Mouse (Mus musculus): ENCODE measurements at regions not wholly inside any gene's neighbourhood (a gene's known extent, or its start where the extent isn't known, plus 50 kb on each side); places are given as distances from the start of the nearest gene placed in this dataset.

DNA sequence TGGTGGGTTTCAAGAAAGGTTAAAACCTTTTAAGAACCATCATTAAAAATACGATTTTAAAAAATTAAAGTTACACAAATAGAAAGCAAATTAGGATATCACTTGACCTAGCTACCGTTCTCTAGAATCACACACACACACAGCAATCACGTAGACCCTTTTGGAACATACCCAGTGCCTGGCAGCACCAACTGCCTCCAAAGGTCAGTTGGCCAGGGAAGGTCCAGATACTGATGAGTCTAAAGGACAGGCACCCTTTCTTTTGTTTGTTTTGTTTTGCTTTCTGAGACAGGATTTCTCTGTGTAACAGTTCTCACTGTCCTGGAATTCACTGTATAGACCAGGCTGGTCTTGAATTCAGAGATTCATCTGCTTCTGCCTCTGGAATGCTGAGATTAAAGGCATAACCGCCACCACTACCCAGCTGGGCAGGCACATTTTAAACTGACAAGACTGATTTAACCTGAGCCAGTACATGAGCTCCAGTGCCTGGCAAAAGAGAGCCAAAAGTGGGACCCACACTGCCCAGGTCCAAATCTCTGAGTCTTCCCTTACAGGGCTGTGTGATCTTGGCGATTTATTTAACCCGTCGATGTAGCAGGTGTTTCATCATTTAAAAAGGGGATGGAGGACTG lies 353.0 kb downstream of the Pmp22 start:
- no peak for DNase-seq (ENCODE audit: low read depth, low spot score)

DNA sequence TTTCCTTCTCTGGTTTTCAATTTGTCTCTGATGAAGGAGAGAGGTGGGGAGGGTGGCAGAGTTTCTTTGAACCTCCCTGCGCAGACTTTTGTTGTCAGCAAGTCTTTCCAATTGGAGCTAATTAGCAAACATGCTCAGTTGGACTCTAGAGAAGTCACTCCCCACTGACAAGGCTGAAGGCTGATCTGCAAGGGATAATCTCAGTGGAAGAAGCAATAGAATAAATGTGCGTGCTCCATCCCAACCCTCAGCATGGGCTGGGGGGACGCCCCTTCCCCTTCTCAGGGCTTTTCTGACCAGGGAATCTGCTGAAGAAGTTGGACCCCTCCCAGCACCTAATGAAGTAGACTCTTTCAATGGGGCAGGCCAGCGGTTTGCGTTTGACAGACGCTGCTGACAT lies 353.8 kb downstream of the Pmp22 start:
- DNase-seq (ENCODE audit: low read depth, low spot score): no peak

- no peak for DNase-seq (ENCODE audit: low read depth, low spot score)
These were observed 358.4 kb downstream of the Pmp22 start for GRCm38 (mm10) chr11:63487203-63487602.

DNA sequence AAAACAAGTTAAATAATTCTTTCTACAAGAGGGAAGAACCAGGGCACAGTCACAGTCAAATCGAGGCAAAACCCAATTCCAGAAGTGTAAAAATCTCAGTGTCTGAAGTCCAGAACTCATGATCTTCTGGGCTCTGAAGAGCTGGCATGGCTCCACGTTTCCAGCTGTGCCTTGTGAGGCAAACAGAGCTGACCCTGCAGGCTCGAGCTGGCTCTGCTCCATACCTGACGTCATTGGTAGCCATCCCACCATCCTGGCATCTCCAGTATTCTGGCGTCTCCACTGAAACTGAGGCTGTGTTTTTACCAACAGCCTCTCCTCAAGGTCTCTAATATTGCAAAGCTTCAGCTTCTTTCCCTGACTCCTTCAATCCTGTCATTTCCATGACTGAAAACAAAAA lies 373.4 kb downstream of the Pmp22 start:
- no peak for DNase-seq (ENCODE audit: low read depth, low spot score)

DNA sequence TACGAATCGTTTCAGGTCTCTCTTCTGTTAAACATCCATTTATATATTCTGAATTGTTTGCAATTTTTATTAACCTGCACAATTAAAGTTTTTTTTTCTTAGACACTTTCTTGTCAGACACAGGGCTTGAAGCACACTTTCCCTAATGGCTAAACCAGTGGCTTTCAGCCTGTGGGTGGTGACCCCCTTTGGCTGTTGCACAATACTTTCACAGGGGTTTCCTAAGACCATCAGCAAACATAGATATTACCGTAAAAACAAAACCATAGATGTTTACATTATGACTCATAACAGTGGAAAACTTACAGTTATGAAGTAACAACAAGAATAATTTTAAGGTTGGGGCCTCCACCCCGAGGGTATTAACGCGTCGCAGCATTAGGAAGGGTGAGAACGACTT lies 378.6 kb downstream of the Pmp22 start:
- DNase-seq (ENCODE audit: low read depth, low spot score): no peak

- no peak for DNase-seq (ENCODE audit: low read depth, low spot score)
These were observed 379.9 kb downstream of the Pmp22 start for GRCm38 (mm10) chr11:63508727-63509126.

DNA sequence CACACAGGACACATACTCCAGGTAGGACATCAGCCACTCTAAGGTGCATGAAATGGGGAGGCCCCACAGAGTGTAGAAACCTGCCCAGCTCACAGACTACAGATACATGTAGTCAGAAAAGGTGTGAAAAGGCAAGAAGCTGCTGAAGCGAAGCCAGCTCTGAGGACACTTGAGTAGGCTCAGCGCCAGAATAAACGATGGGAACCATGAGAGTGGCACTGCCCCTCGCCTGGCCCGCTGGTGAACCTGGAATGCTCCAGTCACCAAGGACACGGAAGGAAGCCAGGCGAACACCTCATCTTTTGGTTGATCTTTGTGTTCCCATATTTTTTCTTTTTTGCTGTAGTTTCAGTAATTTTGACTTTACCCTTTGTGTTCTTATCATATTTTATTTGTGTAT lies 381.8 kb downstream of the Pmp22 start:
- no peak for DNase-seq (ENCODE audit: low read depth, low spot score)

- no peak for DNase-seq (ENCODE audit: low read depth, low spot score)
These were observed 385.8 kb downstream of the Pmp22 start for GRCm38 (mm10) chr11:63514615-63515014.

- no peak for DNase-seq (ENCODE audit: low read depth, low spot score)
These were observed 390.1 kb downstream of the Pmp22 start for GRCm38 (mm10) chr11:63518847-63519246.

GRCm38 (mm10) chr11:63524254-63524653 lies 395.5 kb downstream of the Pmp22 start:
- no peak for DNase-seq (ENCODE audit: low read depth, low spot score)

- DNase-seq (ENCODE audit: low read depth, low spot score): no peak
These were observed 396.6 kb downstream of the Pmp22 start for GRCm38 (mm10) chr11:63525431-63525830.

DNA sequence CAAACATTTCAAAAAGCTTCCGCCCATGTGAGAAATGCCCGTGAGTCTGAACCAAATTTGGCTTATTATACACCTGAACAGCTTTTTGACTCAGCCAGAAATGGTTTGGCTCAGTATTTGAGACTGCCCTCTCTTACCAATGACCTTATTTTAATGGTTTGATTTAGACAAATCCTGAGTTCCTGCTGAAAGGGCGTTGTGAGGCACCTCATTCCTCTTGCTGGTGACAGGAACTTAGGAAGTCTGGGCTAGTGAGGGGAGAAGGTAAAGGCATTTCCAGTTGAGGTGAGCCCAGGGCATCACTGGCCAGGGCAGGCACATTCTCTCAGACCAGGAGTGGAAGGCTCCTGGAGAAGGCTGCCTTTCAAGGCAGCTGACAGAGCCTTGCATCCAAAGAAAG lies 396.1 kb downstream of the Hs3st3b1 start:
- no peak for DNase-seq (ENCODE audit: low read depth, low spot score)

GRCm38 (mm10) chr11:63532752-63533151 lies 389.3 kb downstream of the Hs3st3b1 start:
- DNase-seq (ENCODE audit: low read depth, low spot score): no peak

- no peak for DNase-seq (ENCODE audit: low read depth, low spot score)
These were observed 388.4 kb downstream of the Hs3st3b1 start for GRCm38 (mm10) chr11:63533555-63534200.

DNA sequence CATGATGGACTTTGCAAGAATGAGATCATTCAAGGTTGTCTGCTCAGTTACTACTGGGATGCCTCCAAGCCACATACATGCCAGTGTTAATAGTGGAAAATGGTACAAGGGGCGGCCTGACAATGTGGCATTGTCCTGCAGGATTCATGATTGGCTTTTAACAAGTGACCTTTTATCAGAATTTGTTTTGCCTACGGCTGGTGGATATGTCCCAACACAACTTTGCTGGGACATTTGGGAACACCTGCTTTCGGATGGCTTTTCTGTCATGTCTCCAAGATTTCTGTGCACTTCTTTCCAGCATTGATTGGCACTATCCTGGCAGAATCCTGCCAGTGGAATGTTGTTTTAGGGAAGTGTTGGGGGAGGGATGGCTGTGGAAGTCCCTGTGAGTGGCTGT lies 384.4 kb downstream of the Hs3st3b1 start:
- DNase-seq (ENCODE audit: low read depth, low spot score): no peak

DNA sequence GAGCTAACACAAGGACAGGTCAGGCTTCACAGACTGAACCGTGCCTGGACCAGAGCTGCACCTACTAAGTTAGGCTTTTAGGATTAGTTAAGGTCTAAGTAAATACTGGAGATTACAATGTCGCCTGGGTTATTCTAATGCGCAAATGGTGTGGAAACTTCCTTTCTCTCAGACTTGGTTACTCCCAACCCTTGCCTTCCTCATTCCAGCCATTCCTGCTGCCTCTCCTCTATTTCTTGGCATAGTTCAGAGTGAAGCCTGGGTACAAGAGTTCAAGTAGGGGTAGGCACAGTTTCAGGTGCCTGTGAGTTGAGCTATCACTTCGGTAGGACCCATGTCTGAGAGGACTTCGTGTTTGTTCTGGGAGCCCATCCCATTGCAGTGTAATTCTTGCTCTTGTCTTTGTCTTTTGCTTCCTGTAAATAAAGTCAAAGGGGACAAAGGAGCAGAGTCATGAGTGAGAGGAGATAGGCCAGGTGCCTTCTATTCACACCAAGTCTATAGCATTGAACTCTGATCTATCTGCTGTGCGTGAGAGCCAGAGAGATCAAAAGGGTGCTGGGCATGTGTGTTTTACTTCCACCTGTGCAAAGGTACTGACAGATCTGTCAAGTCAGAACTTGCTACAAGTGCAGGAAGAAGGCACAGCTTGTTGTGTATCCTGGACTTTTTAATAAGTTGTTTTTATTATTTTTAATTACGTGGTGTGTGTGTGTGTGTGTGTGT lies 378.0 kb downstream of the Hs3st3b1 start:
- no peak for DNase-seq (ENCODE audit: low read depth, low spot score)

- DNase-seq (ENCODE audit: low read depth, low spot score): no peak
These were observed 376.6 kb downstream of the Hs3st3b1 start for GRCm38 (mm10) chr11:63545516-63545915.

GRCm38 (mm10) chr11:63560466-63560865 lies 361.6 kb downstream of the Hs3st3b1 start:
- no peak for DNase-seq (ENCODE audit: low read depth, low spot score)

- DNase-seq (ENCODE audit: low read depth, low spot score): no peak
These were observed 359.4 kb downstream of the Hs3st3b1 start for GRCm38 (mm10) chr11:63562696-63563095.

DNA sequence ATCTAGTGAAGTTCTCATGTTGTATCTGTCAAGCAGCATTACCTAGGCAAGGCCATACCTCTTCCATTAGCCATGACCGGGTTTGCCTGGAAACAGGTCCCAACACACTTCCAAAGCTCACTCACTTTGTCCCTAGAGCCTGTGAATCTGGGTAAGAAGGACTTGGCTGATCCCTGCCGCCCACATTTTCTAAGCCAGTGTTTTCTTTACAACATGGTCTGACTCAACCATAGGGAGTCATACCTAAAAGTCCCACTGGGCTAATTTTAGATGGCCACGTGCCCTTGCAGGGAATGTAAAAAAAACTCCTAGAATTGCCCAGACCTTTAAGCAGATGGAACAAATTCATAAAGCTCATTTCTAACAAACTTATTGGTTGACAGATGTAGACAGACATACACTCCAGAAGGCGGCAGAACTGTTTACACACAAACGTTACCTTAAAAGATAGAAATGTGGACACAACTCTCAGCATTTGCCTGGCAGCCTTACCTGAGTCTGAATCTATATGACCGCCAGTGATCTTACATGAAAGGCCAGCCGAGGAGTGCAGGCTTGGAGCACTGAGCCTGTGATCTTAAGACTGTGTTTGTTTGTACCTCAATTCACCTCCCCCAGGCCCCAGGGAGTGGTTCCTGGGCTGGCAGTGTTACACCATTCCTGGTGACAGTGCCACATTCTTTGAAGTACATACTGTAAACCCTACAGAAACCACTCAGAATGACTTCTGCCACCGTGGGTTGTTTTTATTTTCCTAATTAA lies 356.4 kb downstream of the Hs3st3b1 start:
- no peak for DNase-seq (ENCODE audit: low read depth, low spot score)

DNA sequence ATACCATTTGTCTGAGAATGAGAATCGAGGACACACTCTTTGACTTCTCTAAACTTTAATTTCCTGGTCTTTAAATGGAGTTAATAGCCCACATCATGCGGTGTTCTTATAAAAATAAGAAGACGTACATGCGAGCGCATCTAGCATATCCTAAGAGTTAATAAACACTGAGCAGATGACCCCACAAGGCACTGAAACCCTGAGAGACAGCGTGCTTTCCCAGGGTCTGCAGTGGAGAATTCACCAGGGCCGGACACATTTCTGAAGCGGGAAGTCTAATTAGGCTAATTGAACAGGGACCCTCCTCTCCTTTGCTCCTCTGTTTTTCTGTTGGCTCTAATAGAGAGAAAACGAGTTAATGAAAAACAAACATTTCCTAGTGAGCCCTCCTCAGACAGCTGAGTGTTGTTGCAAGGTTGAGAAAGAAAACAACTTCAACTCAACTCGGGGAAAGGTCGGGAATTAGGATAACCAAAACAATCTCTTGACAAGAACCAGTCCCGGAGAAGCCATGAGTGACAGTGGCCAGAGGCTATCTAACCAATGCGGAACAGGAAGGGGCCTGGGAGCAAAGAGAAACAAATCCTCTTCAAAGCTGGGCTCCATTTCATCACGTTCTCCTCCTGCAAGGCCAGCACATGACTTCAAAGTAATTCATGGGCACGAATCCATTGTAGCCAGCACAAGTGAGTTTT lies 352.2 kb downstream of the Hs3st3b1 start:
- no peak for DNase-seq (ENCODE audit: low read depth, low spot score)

GRCm38 (mm10) chr11:63570646-63571045 lies 351.4 kb downstream of the Hs3st3b1 start:
- no peak for DNase-seq (ENCODE audit: low read depth, low spot score)
